Mouse (Mus musculus) mesoderm, embryonic 11.5 days (tissue): Measurements from ENCODE around the gene Fancc.

Source experiments
- DNase-seq: peaks from one replicate; pipeline ENCODE4 v3.0.0-alpha.2; 2012; ENCODE audit warnings: low read depth, low spot score

Fancc gene

DNA sequence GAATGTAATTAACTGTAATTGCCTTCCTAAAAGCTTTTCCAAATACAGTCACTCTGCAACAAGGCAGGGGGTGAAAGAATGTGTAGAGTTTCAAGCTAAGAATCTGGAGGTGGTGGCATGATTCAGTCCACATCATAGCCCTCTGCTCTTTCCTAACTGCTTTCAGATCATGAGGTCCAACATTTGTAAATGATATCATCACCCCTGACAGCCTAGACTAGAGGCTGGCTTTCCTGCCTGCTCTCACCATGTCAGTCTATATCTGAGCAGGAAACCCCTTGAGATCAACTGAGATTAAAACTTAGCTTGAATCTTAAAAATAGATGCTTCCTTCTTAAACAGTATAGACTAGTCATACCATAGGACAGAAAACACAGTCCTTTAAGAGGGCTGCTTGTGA lies 75.9 kb downstream of the Fancc start:
- no peak for DNase-seq

GRCm38 (mm10) chr13:63418148-63418547 lies 78.9 kb downstream of the Fancc start:
- DNase-seq = no peak

DNA sequence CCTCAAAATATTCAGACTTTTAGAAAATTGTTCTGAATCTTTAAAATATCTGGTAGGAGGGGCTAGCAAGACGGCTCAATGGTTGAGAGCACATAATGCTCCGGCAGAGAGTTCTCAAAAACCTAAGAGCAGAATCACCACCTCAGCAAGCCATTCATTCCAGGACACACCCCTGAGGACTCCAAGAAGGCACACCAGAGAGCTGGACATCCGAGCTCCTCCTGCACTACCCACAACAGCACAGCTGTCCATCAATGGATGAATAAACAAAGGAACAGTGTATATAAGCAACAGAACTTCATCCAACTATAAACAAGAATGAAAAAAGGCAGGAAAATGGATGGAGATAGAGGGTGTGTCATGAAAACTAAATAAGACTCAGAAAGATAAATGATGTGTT lies 80.3 kb downstream of the Fancc start:
- DNase-seq = no peak

GRCm38 (mm10) chr13:63412662-63413061 lies 84.4 kb downstream of the Fancc start:
- DNase-seq = no peak

DNA sequence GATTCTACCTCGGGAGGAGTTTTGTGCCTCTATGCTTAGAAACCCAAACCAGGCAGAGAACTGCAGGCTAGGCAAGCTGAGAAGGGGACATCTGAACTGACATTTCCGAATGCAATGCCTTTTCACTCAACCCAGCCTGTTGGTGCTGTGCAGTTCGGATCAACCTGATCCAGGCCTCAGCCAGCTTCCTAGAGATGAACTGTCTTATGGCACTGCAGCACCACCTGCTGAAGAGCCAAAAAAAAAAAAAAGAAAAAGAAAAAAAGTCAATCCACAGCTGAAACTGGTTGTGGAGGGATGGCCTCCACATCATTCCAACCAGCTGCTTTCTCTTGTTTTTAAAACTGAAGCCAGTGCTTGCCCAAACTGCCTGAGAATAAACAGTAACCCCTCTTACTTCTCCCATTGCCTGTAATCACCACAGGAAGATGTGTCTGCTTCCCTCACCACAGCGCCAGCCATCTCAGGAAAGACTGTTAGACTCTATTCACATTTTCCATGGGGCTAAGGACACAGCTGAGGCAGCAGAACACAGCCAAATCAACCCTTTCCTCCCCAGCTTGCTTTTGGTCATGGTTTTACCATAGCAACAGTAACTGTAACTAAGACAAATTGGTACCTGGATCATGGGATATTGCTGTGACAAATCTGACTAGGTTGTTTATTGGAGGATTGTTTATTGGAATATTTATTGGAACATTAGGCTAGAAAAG lies 85.6 kb downstream of the Fancc start:
- no peak for DNase-seq

GRCm38 (mm10) chr13:63410578-63411298 lies 86.3 kb downstream of the Fancc start:
- DNase-seq = no peak

- no peak for DNase-seq
These were observed 91.9 kb downstream of the Fancc start for GRCm38 (mm10) chr13:63405151-63405550.

- DNase-seq = no peak
These were observed 92.4 kb downstream of the Fancc start for GRCm38 (mm10) chr13:63404657-63405056.

GRCm38 (mm10) chr13:63402823-63403222 lies 94.3 kb downstream of the Fancc start:
- DNase-seq = no peak

- DNase-seq = no peak
These were observed 97.0 kb downstream of the Fancc start for GRCm38 (mm10) chr13:63400069-63400468.

GRCm38 (mm10) chr13:63397420-63397819 lies 99.7 kb downstream of the Fancc start:
- no peak for DNase-seq

- DNase-seq = peak; percentile 9
These were observed 102.6 kb downstream of the Fancc start for GRCm38 (mm10) chr13:63394304-63395063.

DNA sequence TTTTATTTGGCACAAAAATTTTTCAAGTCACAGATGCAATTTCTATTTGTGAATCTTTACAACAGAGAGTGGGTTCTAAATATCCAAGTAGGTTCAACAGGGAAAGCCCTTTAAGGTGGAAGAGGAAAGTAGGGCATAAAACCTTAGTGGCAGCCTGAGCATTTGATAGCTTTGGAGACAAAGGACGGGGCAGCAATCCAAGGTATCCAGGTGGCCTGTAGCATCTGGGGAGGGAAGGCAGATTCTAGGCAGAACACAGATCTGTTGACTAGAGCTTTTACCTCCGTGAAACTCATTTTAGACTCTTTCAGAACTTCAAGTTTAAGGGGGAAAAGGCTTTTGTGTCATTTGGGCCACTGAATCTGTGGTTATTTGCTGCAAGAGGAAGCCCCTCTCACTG lies 111.8 kb downstream of the Fancc start:
- DNase-seq = no peak

DNA sequence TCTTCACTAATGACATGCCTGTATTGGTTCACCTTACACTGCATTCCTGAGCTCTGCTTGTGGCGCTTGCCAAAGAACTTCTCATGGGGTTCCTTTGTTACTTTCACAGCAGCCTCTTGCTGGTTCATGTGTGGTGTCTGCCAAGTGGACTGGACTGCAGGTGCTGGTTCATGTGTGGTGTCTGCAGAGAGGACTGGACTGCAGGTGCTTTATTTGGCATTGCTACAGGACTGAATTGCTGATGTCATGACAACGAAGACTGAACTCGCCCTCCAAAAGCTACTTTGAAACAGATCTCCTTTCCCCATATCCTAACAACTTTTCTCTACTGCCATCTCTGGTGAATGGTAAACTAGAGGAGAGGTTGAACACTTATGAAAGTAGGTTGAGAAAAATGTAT lies 112.3 kb downstream of the Fancc start:
- no peak for DNase-seq

- no peak for DNase-seq
These were observed 114.9 kb downstream of the Fancc start for GRCm38 (mm10) chr13:63382206-63382605.

- no peak for DNase-seq
These were observed 123.5 kb downstream of the Fancc start for GRCm38 (mm10) chr13:63373460-63374166.

- DNase-seq = no peak
These were observed 135.3 kb downstream of the Fancc start for GRCm38 (mm10) chr13:63361755-63362154.

GRCm38 (mm10) chr13:63360111-63360885 lies 136.8 kb downstream of the Fancc start:
- DNase-seq = peak; percentile 60

- no peak for DNase-seq
These were observed 137.7 kb downstream of the Fancc start for GRCm38 (mm10) chr13:63359393-63359792.

GRCm38 (mm10) chr13:63356558-63356957 lies 140.5 kb downstream of the Fancc start:
- peak; percentile 79 for DNase-seq

DNA sequence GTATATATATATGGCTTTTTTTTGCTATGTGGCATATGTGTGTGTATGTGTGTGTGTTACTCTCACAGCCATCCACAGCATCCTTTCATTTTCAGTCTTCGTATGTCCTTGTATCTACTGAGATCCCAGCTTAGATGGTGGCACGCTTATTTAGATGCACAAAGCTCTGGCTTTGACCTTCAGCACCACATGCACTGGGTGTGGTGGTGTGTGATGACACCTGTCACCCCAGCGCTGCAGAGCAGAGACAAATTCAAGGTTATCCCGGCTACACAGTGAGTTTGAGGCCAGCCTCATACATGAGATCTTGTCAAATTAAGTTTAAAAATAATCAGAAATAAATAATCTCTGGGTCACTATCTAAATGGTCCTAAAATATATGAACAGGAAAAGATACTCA lies 141.0 kb downstream of the Fancc start:
- DNase-seq = no peak
